Mouse (Mus musculus) forebrain, embryonic 13.5 days (tissue): ENCODE measurements at regions not wholly inside any gene's neighbourhood (a gene's known extent, or its start where the extent isn't known, plus 50 kb on each side); places are given as distances from the start of the nearest gene placed in this dataset.
A peak's percentile ranks its signal among the peaks of the same experiment; 100 is the strongest.

Experiments used
- ATAC-seq: fragments of 200-750 bp; cut with Nextera tagmentation; 2 replicates; pipeline ENCODE4 v1.8.0; 2017
- H3K27ac ChIP-seq: fragments of 300-500 bp; sonication (generic); 2 replicates; pipeline ENCODE4 v1.5.1; 2015; ENCODE audit warnings: inconsistent platforms, mild to moderate bottlenecking, moderate library complexity
- H3K27me3 ChIP-seq: fragments of 300-500 bp; sonication (generic); 2 replicates; pipeline ENCODE4 v1.6.1; 2015; ENCODE audit warnings: mild to moderate bottlenecking, inconsistent platforms
- H3K36me3 ChIP-seq: fragments of 300-500 bp; sonication (generic); 2 replicates; pipeline ENCODE4 v1.6.1; 2015; ENCODE audit warnings: mild to moderate bottlenecking, inconsistent platforms; ENCODE audit not compliant: poor library complexity, severe bottlenecking
- H3K4me1 ChIP-seq: fragments of 300-500 bp; sonication (generic); 2 replicates; pipeline ENCODE4 v1.6.1; 2015; ENCODE audit warnings: inconsistent platforms
- H3K4me2 ChIP-seq: fragments of 300-500 bp; sonication (generic); 2 replicates; pipeline ENCODE4 v1.6.1; 2015; ENCODE audit warnings: inconsistent platforms, mild to moderate bottlenecking, moderate library complexity
- H3K4me3 ChIP-seq: fragments of 300-500 bp; sonication (generic); 2 replicates; pipeline ENCODE4 v1.5.1; 2015; ENCODE audit warnings: mild to moderate bottlenecking, inconsistent platforms
- H3K9ac ChIP-seq: fragments of 300-500 bp; sonication (generic); 2 replicates; pipeline ENCODE4 v1.6.1; 2015; ENCODE audit warnings: mild to moderate bottlenecking, inconsistent platforms
- H3K9me3 ChIP-seq: fragments of 300-500 bp; sonication (generic); replicated peaks from 2 replicates; pipeline ENCODE4 v1.6.1; 2016; ENCODE audit warnings: inconsistent platforms
- WGBS: fragments of 180-500 bp; shearing (Covaris S2); methylation state at CpG from one replicate; pipeline ENCODE4 v1.1.7; 2015; 5-methylcytosine and 5-hydroxymethylcytosine counted together

- no peak overlapping the region for H3K9ac ChIP-seq
- no peak for ATAC-seq
- 86% methylated on average over 4 of the region's 4 CpGs for WGBS
- no peak overlapping the region for H3K4me2 ChIP-seq
- no peak overlapping the region for H3K27ac ChIP-seq
- no peak overlapping the region for H3K4me3 ChIP-seq
- no peaks in the 10 kb centered on the region for H3K9me3 ChIP-seq
- 0 out of 2 replicates have a peak, but pooled peaks cover 4% of the 10 kb centered on the region for H3K4me1 ChIP-seq
- H3K36me3 ChIP-seq: no peaks in the 10 kb centered on the region
- no peaks in the 10 kb centered on the region for H3K27me3 ChIP-seq
Measured at GRCm38 (mm10) chr6:34246512-34246911, 69.6 kb upstream of the Slc35b4 start.

GRCm38 (mm10) chr6:34243001-34243400 lies 66.1 kb upstream of the Slc35b4 start:
- Histone ChIP-seq H3K4me1 (0 out of 2 replicates have a peak, but pooled peaks cover 4% of the 10 kb centered on the region), H3K27me3 (no peaks in the 10 kb centered on the region), H3K27ac (no peak overlapping the region), H3K9me3 (no peaks in the 10 kb centered on the region), H3K4me3 (no peak overlapping the region), H3K9ac (no peak overlapping the region), H3K4me2 (no peak overlapping the region), H3K36me3 (no peaks in the 10 kb centered on the region)
- ATAC-seq: no peak
- WGBS: 79% methylated on average over 3 of the region's 3 CpGs

GRCm38 (mm10) chr6:34242486-34242885 lies 65.6 kb upstream of the Slc35b4 start:
- no peak overlapping the region for H3K27ac ChIP-seq
- no peak overlapping the region for H3K4me3 ChIP-seq
- H3K36me3 ChIP-seq: no peaks in the 10 kb centered on the region
- no peak overlapping the region for H3K4me2 ChIP-seq
- 0 out of 2 replicates have a peak, but pooled peaks cover 4% of the 10 kb centered on the region for H3K4me1 ChIP-seq
- no peaks in the 10 kb centered on the region for H3K9me3 ChIP-seq
- no peak for ATAC-seq
- no peaks in the 10 kb centered on the region for H3K27me3 ChIP-seq
- 26% methylated on average over 9 of the region's 9 CpGs for WGBS
- H3K9ac ChIP-seq: no peak overlapping the region

GRCm38 (mm10) chr6:34235132-34235531 lies 58.2 kb upstream of the Slc35b4 start:
- no peaks in the 10 kb centered on the region for H3K9me3 ChIP-seq
- 36% methylated on average over 10 of the region's 10 CpGs for WGBS
- no peak for ATAC-seq
- H3K27ac ChIP-seq: no peak overlapping the region
- H3K4me1 ChIP-seq: peaks cover 22% of the 10 kb centered on the region
- no peak overlapping the region for H3K4me3 ChIP-seq
- H3K27me3 ChIP-seq: no peaks in the 10 kb centered on the region
- no peaks in the 10 kb centered on the region for H3K36me3 ChIP-seq
- no peak overlapping the region for H3K4me2 ChIP-seq
- H3K9ac ChIP-seq: no peak overlapping the region

- Histone ChIP-seq H3K4me2 (no peak overlapping the region), H3K9ac (no peak overlapping the region), H3K27me3 (no peaks in the 10 kb centered on the region), H3K4me3 (no peak overlapping the region), H3K4me1 (peaks cover 22% of the 10 kb centered on the region), H3K27ac (0 out of 2 replicates have a peak overlapping the region, but pooled peaks have one; percentile 3), H3K36me3 (no peaks in the 10 kb centered on the region), H3K9me3 (no peaks in the 10 kb centered on the region)
- 66% methylated on average over 5 of the region's 5 CpGs for WGBS
- ATAC-seq: peak; percentile 30; the same call in 1 of the 2 replicates
Measured at GRCm38 (mm10) chr6:34234443-34235020, 57.6 kb upstream of the Slc35b4 start.

- no peak overlapping the region for H3K9ac ChIP-seq
- H3K4me3 ChIP-seq: no peak overlapping the region
- H3K36me3 ChIP-seq: no peaks in the 10 kb centered on the region
- peaks cover 22% of the 10 kb centered on the region for H3K4me1 ChIP-seq
- H3K4me2 ChIP-seq: no peak overlapping the region
- no peak overlapping the region for H3K27ac ChIP-seq
- no peaks in the 10 kb centered on the region for H3K9me3 ChIP-seq
- ATAC-seq: no peak
- H3K27me3 ChIP-seq: no peaks in the 10 kb centered on the region
- WGBS: 33% methylated on average over 13 of the region's 13 CpGs
Measured at GRCm38 (mm10) chr6:34230768-34231381, 54.0 kb upstream of the Slc35b4 start.

GRCm38 (mm10) chr6:34227131-34227530 lies 50.2 kb upstream of the Slc35b4 start:
- Histone ChIP-seq H3K27me3 (no peaks in the 10 kb centered on the region), H3K4me1 (peaks cover 11% of the 10 kb centered on the region; the same call in 1 of the 2 replicates), H3K4me2 (no peak overlapping the region), H3K9me3 (peaks cover 6% of the 10 kb centered on the region; the same call in 1 of the 2 replicates), H3K4me3 (no peak overlapping the region), H3K27ac (no peak overlapping the region), H3K9ac (no peak overlapping the region), H3K36me3 (no peaks in the 10 kb centered on the region)
- WGBS: 89% methylated on average over 4 of the region's 4 CpGs
- ATAC-seq: no peak
